Mouse (Mus musculus) liver, adult 2 months (tissue): Measurements from ENCODE around the gene Fam126a. TPM values are rescaled to one million over a fixed set of nuclear protein-coding genes. Genes with fewer than 3 reads are reported as not detected.
A peak's percentile ranks its signal among the peaks of the same experiment; 100 is the strongest.

Experiments
- DNase-seq: peaks from one replicate; pipeline ENCODE4 v3.0.0-alpha.2; 2011; ENCODE audit warnings: low read depth, low spot score; ENCODE audit errors: extremely low read depth
- H3K27ac ChIP-seq: fragments of 200-500 bp; replicated peaks from 2 replicates; pipeline ENCODE4 v1.5.1; 2012; ENCODE audit warnings: low read depth, mild to moderate bottlenecking, control low read depth, inconsistent platforms, low read length; ENCODE audit not compliant: insufficient read depth
- H3K27me3 ChIP-seq: fragments of 200-500 bp; 2 replicates; pipeline ENCODE4 v1.6.1; 2012; ENCODE audit warnings: mild to moderate bottlenecking, moderate library complexity, low read length, inconsistent platforms; ENCODE audit not compliant: control insufficient read depth, insufficient read depth
- H3K36me3 ChIP-seq: fragments of 200-500 bp; 2 replicates; pipeline ENCODE4 v1.6.1; 2012; ENCODE audit warnings: low read length, inconsistent platforms; ENCODE audit not compliant: control insufficient read depth, insufficient read depth
- H3K4me1 ChIP-seq: fragments of 200-500 bp; 2 replicates; pipeline ENCODE4 v1.6.1; 2011; ENCODE audit warnings: low read length; ENCODE audit not compliant: control insufficient read depth, insufficient read depth
- H3K4me3 ChIP-seq: fragments of 200-500 bp; 2 replicates; pipeline ENCODE4 v1.5.1; 2011; ENCODE audit warnings: low read depth, mild to moderate bottlenecking, control low read depth, low read length, moderate library complexity; ENCODE audit not compliant: insufficient read depth
- H3K79me2 ChIP-seq: fragments of 200-500 bp; 2 replicates; pipeline ENCODE4 v1.6.1; 2012; ENCODE audit warnings: inconsistent platforms, mild to moderate bottlenecking, low read length, moderate library complexity; ENCODE audit not compliant: control insufficient read depth, insufficient read depth
- H3K9ac ChIP-seq: fragments of 200-500 bp; 2 replicates; pipeline ENCODE4 v1.6.1; 2012; ENCODE audit warnings: low read depth, mild to moderate bottlenecking, control low read depth, inconsistent platforms, low read length
- CTCF ChIP-seq: fragments of 200-500 bp; IDR thresholded peaks from 2 replicates; pipeline ENCODE4 v1.5.1; 2011; ENCODE audit warnings: low read depth, low read length, control low read depth
- POLR2A ChIP-seq: fragments of 200-500 bp; IDR thresholded peaks from 2 replicates; pipeline ENCODE4 v1.6.1; 2011; ENCODE audit warnings: low read length, control low read depth; ENCODE audit not compliant: insufficient read depth; ENCODE audit errors: extremely low read depth
- WGBS: fragments of 180-500 bp; shearing (Covaris S2); methylation state at CpG from one replicate; pipeline ENCODE4 v1.1.7; 2018; 5-methylcytosine and 5-hydroxymethylcytosine counted together
- polyA plus RNA-seq: library from polyadenylated mRNA; depleted of rRNA; stranded (reverse); fragments of >200 nt; gene quantifications from 2 replicates; pipeline ENCODE4 v1.2.3, GENCODE M21; 2012
- total RNA-seq: library from RNA; depleted of rRNA; stranded (reverse); fragments of >200 nt; gene quantifications from 2 replicates; pipeline ENCODE4 v1.2.3, GENCODE M21; 2014

Fam126a gene
- total and polyA plus RNA-seq, 2 experiments: 2.5 to 9.0 TPM

DNA sequence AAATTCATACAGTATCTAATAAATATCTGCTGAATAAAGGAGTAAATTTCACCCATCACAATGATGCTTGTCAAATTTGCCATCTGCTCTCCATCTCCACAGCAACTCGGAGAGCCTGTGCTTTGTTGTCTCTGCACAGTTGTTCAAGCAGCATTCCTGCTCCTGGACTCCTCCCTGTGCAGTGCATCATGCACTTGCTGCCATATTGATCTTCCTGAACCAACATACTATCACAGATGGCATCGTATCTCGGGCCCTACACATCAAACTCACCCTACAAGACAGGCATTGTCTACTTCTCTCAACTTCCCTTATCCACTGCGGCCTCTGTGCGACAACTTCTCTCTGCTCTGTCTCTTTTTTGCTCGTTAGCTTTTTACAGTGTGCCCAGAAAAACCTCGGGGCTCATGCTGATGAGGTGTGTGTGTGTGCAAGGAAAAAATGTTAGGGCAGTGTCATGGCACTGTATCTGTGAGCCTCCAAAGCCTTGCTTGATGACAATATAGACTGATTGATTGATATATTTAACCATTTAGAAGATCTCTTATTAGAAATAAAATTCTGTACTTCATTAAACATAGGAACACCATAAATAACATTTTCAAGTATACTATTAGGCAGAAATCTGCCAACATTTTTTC is 11.7 kb downstream of the Fam126a start:
- Histone ChIP-seq H3K27me3 (no peaks in the 10 kb centered on the region), H3K79me2 (peaks cover 3% of the 10 kb centered on the region; the same call in 1 of the 2 replicates), H3K27ac (no peak overlapping the region), H3K4me1 (no peaks in the 10 kb centered on the region), H3K36me3 (no peaks in the 10 kb centered on the region), H3K4me3 (no peak overlapping the region), H3K9ac (no peak overlapping the region)
- TF ChIP-seq CTCF (no peak), POLR2A (no peak)
- WGBS: 87% methylated on average over 7 of the region's 7 CpGs
- no peak for DNase-seq

DNA sequence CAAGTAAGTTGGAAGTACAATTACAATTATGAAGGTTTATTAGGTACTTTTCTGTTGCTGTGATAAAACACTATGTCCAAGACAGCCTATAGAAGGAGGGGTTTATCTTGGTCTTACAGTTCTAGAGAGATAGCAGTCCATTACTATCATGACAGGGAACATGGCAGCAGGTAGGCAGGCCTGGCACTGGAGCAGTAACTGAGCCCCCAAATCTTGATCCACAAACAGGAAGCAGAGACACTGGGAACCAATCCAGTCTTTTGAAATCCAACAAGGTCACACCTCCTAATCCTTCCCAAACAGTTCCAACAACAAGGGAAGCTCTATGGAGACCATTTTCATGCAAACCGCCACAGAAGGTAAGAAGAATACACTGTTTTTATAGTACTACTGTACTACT is 13.6 kb downstream of the Fam126a start:
- H3K36me3 ChIP-seq: no peaks in the 10 kb centered on the region
- no peak for DNase-seq
- no peak overlapping the region for H3K9ac ChIP-seq
- 97% methylated on average over 1 of the region's 1 CpGs for WGBS
- H3K4me3 ChIP-seq: no peak overlapping the region
- peaks cover 3% of the 10 kb centered on the region; the same call in 1 of the 2 replicates for H3K79me2 ChIP-seq
- no peaks in the 10 kb centered on the region for H3K4me1 ChIP-seq
- H3K27ac ChIP-seq: no peak overlapping the region
- H3K27me3 ChIP-seq: no peaks in the 10 kb centered on the region
- TF ChIP-seq CTCF: no peak
- no peak for TF ChIP-seq POLR2A

DNA sequence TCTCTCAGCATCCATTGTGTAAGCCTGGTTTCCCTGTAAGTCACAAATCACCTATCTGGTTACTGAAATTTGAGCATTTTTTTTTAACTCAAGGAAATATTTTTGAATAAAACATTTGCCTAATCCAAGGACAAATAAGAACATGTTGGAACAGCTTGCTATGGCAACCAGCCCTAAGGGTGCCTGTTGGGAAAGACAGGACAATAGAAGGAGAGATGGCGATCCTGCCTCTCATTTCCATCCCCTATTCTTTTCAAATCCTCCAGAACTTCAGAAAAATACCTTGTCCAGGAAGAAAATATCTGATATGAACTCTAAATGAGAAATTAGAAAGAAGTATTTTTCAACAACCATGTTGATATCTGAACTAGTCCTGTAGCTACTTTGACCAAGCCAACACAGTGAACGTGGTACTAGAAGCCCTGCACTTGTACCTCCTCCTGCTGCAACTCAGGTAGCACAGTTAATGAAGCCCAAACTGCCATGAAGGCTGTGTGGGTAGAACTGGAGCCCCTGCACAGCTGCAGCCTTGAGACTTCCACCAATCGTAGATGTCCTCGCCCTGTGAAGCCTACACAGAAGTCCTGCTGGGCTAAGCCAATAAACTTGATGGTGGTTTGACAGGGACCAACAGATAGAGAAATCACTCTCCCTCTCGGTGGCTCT is 17.0 kb downstream of the Fam126a start:
- H3K4me1 ChIP-seq: no peaks in the 10 kb centered on the region
- H3K4me3 ChIP-seq: no peak overlapping the region
- no peaks in the 10 kb centered on the region for H3K27me3 ChIP-seq
- H3K36me3 ChIP-seq: no peaks in the 10 kb centered on the region; the same call in 1 of the 2 replicates
- 94% methylated on average over 5 of the region's 5 CpGs for WGBS
- no peak overlapping the region for H3K9ac ChIP-seq
- no peaks in the 10 kb centered on the region; the same call in 1 of the 2 replicates for H3K79me2 ChIP-seq
- no peak overlapping the region for H3K27ac ChIP-seq
- DNase-seq: no peak
- TF ChIP-seq POLR2A: no peak
- TF ChIP-seq CTCF: no peak

DNA sequence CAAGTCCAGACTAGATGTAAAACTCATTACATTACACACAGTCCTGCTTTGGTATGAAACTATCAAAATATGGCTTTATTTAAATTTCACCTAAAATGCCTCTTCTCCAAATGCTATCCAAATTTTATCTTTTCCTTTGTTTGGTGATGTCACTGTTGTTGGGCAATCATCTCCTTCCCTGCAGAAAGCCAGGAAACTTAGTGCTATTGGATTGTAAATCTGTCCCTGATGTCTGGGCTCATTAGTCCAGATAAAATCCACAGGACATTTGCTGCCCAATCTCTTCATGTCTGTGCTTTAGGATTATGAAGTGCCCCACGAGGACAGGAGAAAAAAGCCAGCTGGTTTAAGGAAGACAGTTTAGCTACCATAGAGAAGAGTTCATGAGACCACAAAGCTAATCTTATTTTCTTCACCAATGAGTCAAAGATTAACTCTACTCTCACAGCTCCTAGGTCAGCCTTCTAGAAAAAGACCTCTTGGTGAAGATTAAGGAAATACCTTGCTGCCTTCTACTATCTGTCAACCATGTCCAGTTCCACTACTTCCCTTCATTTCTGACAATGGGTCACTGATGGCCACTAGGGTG is 31.3 kb downstream of the Fam126a start:
- peak; percentile 51 for DNase-seq
- no peak for TF ChIP-seq CTCF
- TF ChIP-seq POLR2A: no peak
- H3K4me3 ChIP-seq: no peak overlapping the region
- H3K79me2 ChIP-seq: peaks cover 3% of the 10 kb centered on the region; the same call in 1 of the 2 replicates
- no peak overlapping the region for H3K27ac ChIP-seq
- no peaks in the 10 kb centered on the region for H3K27me3 ChIP-seq
- WGBS: 56% methylated on average over 1 of the region's 1 CpGs
- no peak overlapping the region for H3K9ac ChIP-seq
- peaks cover 6% of the 10 kb centered on the region for H3K36me3 ChIP-seq
- no peaks in the 10 kb centered on the region; the same call in 1 of the 2 replicates for H3K4me1 ChIP-seq

DNA sequence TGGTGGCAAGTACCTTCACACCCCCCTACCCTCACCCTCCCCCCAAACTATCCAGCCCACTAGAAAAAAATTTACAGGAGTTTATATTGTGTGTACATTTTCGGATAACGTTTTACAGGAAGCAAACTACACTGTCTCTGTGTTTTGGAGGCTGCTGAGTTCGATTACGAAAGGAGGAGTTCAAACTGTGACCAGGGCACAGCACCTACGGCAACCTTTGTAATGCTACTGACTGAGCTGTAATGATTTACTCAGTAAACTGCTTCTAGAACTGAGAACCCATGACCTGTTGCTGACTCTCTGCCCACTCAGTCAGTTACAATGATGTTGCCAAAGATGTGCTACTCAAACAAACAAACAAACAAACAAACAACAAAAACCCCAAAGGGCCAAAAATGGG is 34.5 kb downstream of the Fam126a start:
- TF ChIP-seq CTCF: no peak
- TF ChIP-seq POLR2A: no peak
- Histone ChIP-seq H3K79me2 (peaks cover 3% of the 10 kb centered on the region; the same call in 1 of the 2 replicates), H3K9ac (no peak overlapping the region), H3K27ac (no peak overlapping the region; the same call in 1 of the 2 replicates), H3K4me1 (no peaks in the 10 kb centered on the region; the same call in 1 of the 2 replicates), H3K36me3 (peaks cover 6% of the 10 kb centered on the region), H3K4me3 (no peak overlapping the region), H3K27me3 (no peaks in the 10 kb centered on the region)
- WGBS: 23% methylated on average over 5 of the region's 5 CpGs
- DNase-seq: peak; percentile 92

DNA sequence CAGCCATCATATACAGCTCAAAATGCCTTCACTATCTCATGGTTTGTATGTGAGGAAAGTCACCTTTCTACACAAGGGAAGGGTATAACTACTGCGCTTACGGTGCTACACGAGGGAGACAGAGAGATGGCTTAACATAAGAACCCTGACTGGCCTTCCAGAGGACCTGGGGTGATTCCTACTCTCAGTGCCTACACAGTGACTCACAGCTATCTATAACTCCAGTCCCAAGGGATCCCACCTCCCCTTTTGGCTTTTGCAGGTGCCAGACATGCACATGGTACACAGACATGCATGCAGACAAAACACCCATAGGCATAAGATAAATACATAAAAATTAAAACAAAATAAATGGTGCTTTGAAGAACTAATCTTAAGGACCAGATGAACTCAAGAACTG is 35.6 kb downstream of the Fam126a start:
- Histone ChIP-seq H3K79me2 (peaks cover 3% of the 10 kb centered on the region; the same call in 1 of the 2 replicates), H3K9ac (no peak overlapping the region), H3K27me3 (no peaks in the 10 kb centered on the region), H3K27ac (no peak overlapping the region), H3K4me3 (no peak overlapping the region), H3K36me3 (peaks cover 6% of the 10 kb centered on the region), H3K4me1 (no peaks in the 10 kb centered on the region; the same call in 1 of the 2 replicates)
- no peak for DNase-seq
- 98% methylated on average over 3 of the region's 3 CpGs for WGBS
- TF ChIP-seq POLR2A (no peak), CTCF (no peak)
